Mouse (Mus musculus): ENCODE data around the gene Ankrd44. TPM values are rescaled to one million over a fixed set of nuclear protein-coding genes. Genes with fewer than 3 reads are reported as not detected.

Ankrd44 gene
- total RNA-seq, 2 experiments from 2014 or later, result 15.9 to 16.9 TPM

GRCm38 (mm10) chr1:54826426-54826986, 99.7 kb downstream of the Ankrd44 start:
- DNase-seq, result peak; percentile 88 to 89
- intact Hi-C loops (cut with DNase I), result loop anchor here (2.0 kb wide), 1 partner anchor 160 kb away; no protein-coding TSS in a partner anchor

GRCm38 (mm10) chr1:54825718-54826425, 100.3 kb downstream of the Ankrd44 start:
- DNase-seq, result no peak
- intact Hi-C loops (cut with DNase I), result loop anchor here (2.0 kb wide), 1 partner anchor 159 kb away; no protein-coding TSS in a partner anchor

GRCm38 (mm10) chr1:54824106-54824808, 101.9 kb downstream of the Ankrd44 start:
- no peak for DNase-seq
- intact Hi-C loops (cut with DNase I), result no loop called here

GRCm38 (mm10) chr1:54821797-54822196, 104.4 kb downstream of the Ankrd44 start:
- DNase-seq, result no peak
- intact Hi-C loops (cut with DNase I), result no loop called here

- no peak for DNase-seq
- intact Hi-C loops (cut with DNase I), result no loop called here
Measured at GRCm38 (mm10) chr1:54815206-54815855, 110.9 kb downstream of the Ankrd44 start.

GRCm38 (mm10) chr1:54809811-54810549, 116.2 kb downstream of the Ankrd44 start:
- intact Hi-C loops (cut with DNase I), result no loop called here
- no peak for DNase-seq

- DNase-seq, result no peak
- intact Hi-C loops (cut with DNase I), result no loop called here
Measured at GRCm38 (mm10) chr1:54809098-54809490, 117.1 kb downstream of the Ankrd44 start.

GRCm38 (mm10) chr1:54808401-54809097, 117.6 kb downstream of the Ankrd44 start:
- intact Hi-C loops (cut with DNase I), result no loop called here
- no peak for DNase-seq

- DNase-seq, result no peak
- intact Hi-C loops (cut with DNase I), result no loop called here
Measured at GRCm38 (mm10) chr1:54807832-54808231, 118.4 kb downstream of the Ankrd44 start.

- intact Hi-C loops (cut with DNase I), result no loop called here
Measured at GRCm38 (mm10) chr1:54806116-54806850, 119.9 kb downstream of the Ankrd44 start.

GRCm38 (mm10) chr1:54804406-54804805, 121.8 kb downstream of the Ankrd44 start:
- intact Hi-C loops (cut with DNase I), result no loop called here
- DNase-seq, result no peak

More at GRCm38 (mm10) chr1:54806116-54806850, 119.9 kb downstream of the Ankrd44 start:
- DNase-seq, result no peak

- intact Hi-C loops (cut with DNase I), result no loop called here
- no peak for DNase-seq
Measured at GRCm38 (mm10) chr1:54802703-54803102, 123.5 kb downstream of the Ankrd44 start.

- DNase-seq, result no peak
- intact Hi-C loops (cut with DNase I), result no loop called here
Measured at GRCm38 (mm10) chr1:54801256-54801655, 124.9 kb downstream of the Ankrd44 start.

- no peak for DNase-seq
- intact Hi-C loops (cut with DNase I), result no loop called here
Measured at GRCm38 (mm10) chr1:54799421-54799820, 126.8 kb downstream of the Ankrd44 start.

GRCm38 (mm10) chr1:54798415-54798814, 127.8 kb downstream of the Ankrd44 start:
- no peak for DNase-seq

GRCm38 (mm10) chr1:54794709-54795108, 131.5 kb downstream of the Ankrd44 start:
- intact Hi-C loops (cut with DNase I), result no loop called here
- DNase-seq, result no peak

More at GRCm38 (mm10) chr1:54798415-54798814, 127.8 kb downstream of the Ankrd44 start:
- intact Hi-C loops (cut with DNase I), result no loop called here

GRCm38 (mm10) chr1:54791406-54791805, 134.8 kb downstream of the Ankrd44 start:
- DNase-seq, result no peak
- intact Hi-C loops (cut with DNase I), result no loop called here

- intact Hi-C loops (cut with DNase I), result no loop called here
- no peak for DNase-seq
Measured at GRCm38 (mm10) chr1:54789327-54789960, 136.7 kb downstream of the Ankrd44 start.

Data from heart, postnatal 14 days (tissue).